Mouse (Mus musculus): Measurements from ENCODE around the gene Scrg1. TPM values are rescaled to one million over a fixed set of nuclear protein-coding genes. Genes with fewer than 3 reads are reported as not detected.

The Scrg1 gene
- total and polyA plus RNA-seq, 3 experiments, result not detected

DNA sequence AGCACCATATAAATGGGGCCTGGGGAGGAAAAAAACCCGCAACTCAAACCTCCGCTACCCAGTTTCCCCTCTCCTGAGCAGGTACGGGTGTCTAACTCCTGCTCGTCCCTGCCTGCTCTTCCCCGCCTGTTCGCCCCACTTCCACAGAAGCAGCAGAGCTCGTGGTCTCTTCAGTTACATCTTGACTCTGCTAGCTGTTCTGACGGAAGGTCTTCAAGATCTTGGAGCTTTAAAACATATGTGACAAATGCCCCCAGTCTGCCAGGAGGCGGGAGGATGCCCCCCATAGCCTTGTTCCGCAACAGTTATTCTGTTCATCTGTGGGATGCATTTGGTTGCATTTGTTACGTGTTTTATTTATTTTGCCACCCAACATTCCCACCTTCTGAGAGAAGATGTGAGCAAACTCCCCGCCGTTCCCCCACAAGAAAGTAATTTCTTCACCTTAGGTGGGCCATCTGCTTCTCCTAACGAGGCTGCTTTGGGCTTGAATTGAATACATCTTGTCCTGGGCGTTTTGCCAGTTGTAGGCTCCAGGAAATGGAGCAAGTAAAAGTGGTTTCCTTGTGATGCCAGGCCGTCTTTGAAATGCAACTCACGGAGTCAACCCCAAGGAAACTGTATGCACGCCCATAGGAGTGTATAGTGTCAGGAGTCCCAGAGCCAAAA, 19.8 kb upstream of the Scrg1 start:
- no peak for TF ChIP-seq RCOR1 (IDR thresholded peaks at IDR 0.05; ENCODE audit: low read depth, low read length)
- TF ChIP-seq E2F4 (IDR thresholded peaks at IDR 0.05; ENCODE audit: borderline replicate concordance, low read depth, low read length), result no peak
- no peak for TF ChIP-seq POLR2AphosphoS5 (IDR thresholded peaks at IDR 0.05; ENCODE audit: borderline replicate concordance, low read depth, low read length)
- no peak for TF ChIP-seq NRF1 (IDR thresholded peaks at IDR 0.05; ENCODE audit: insufficient read depth, low read depth, low read length, poor library complexity, severe bottlenecking)
- no peak for TF ChIP-seq KAT2A (conservative IDR thresholded peaks at IDR 0.05; ENCODE audit: low read depth, low read length)
- TF ChIP-seq GABPA (IDR thresholded peaks at IDR 0.05; ENCODE audit: low read depth, low read length), result no peak
- no peak for TF ChIP-seq MEF2A (IDR thresholded peaks at IDR 0.05; ENCODE audit: extremely low read depth, insufficient replicate concordance, low read depth, low read length, poor library complexity, severe bottlenecking)
- TF ChIP-seq ETS1 (IDR thresholded peaks at IDR 0.05; ENCODE audit: low read depth, low read length), result no peak
- no peak for TF ChIP-seq USF2 (IDR thresholded peaks at IDR 0.05; ENCODE audit: borderline replicate concordance in 1 of 2, insufficient read depth in 1 of 2, low read depth in 1 of 2, low read length in 2 of 2)
- TF ChIP-seq EP300 (IDR thresholded peaks at IDR 0.05; ENCODE audit: low read depth in 1 of 2, low read length in 2 of 2), result no peak
- no peak for TF ChIP-seq MYC (IDR thresholded peaks at IDR 0.05; ENCODE audit: low read depth, low read length)
- TF ChIP-seq ZNF384 (IDR thresholded peaks at IDR 0.05; ENCODE audit: low read depth, low read length), result no peak
- TF ChIP-seq TBP (IDR thresholded peaks at IDR 0.05; ENCODE audit: low read depth, low read length), result no peak
- TF ChIP-seq USF1 (IDR thresholded peaks at IDR 0.05; ENCODE audit: low read depth, low read length), result no peak
- no peak for TF ChIP-seq TAL1 (IDR thresholded peaks at IDR 0.05; ENCODE audit: low read length)
- H3K36me3 ChIP-seq (ENCODE audit: control insufficient read depth in 1 of 2, insufficient read depth in 2 of 2, low read length in 2 of 2), result no peaks in the 10 kb centered on the region
- DNase-seq (ENCODE audit: low read depth, low spot score), result no peak

DNA sequence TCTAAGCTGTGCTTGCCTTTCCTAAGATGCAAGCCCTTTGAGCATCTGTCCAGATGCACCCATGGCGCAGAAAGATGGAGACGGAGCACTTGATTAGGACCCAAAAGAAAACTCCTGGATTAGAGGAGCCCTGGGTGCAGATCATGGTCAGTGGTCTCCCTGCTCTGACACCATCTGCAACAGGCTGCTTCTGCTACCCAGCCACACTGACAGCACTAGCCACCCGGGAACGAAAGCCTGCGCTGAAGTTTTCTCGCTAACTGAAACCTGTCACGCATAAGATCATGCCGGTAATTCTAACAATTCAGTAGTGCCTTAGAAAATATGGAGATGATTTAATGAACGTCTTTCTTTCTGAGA, 19.3 kb upstream of the Scrg1 start:
- Histone ChIP-seq H3K9ac (ENCODE audit: control insufficient read depth, low read depth, low read length, poor library complexity, severe bottlenecking) (no peak overlapping the region), H3K4me1 (ENCODE audit: control insufficient read depth in 1 of 2, insufficient read depth in 2 of 2, low read length in 2 of 2) (no peaks in the 10 kb centered on the region), H3K9me3 (replicated peaks; ENCODE audit: insufficient read depth, low read length) (no peaks in the 10 kb centered on the region), H3K4me3 (ENCODE audit: control insufficient read depth in 1 of 2, insufficient read depth in 1 of 2, low read depth in 2 of 2, low read length in 2 of 2) (no peak overlapping the region), H3K27ac (ENCODE audit: control insufficient read depth, low read depth, low read length) (no peak overlapping the region), H3K27me3 (ENCODE audit: control insufficient read depth in 1 of 2, insufficient read depth in 2 of 2, low read length in 2 of 2) (no peaks in the 10 kb centered on the region; a peak in 1 of 4 replicates), H3K36me3 (ENCODE audit: control insufficient read depth in 1 of 2, insufficient read depth in 2 of 2, low read length in 2 of 2) (no peaks in the 10 kb centered on the region), H3K79me2 (ENCODE audit: control insufficient read depth, insufficient read depth, low read length, poor library complexity) (no peaks in the 10 kb centered on the region)
- DNase-seq (ENCODE audit: low read depth, low spot score), result no peak
- TF ChIP-seq ELF1 (IDR thresholded peaks at IDR 0.05; ENCODE audit: low read depth, low read length) (no peak), ZKSCAN1 (IDR thresholded peaks at IDR 0.05; ENCODE audit: low read depth, low read length) (no peak), POLR2AphosphoS2 (IDR thresholded peaks at IDR 0.05; ENCODE audit: low read length) (no peak)

More for the DNA sequence above, 19.8 kb upstream of the Scrg1 start:
- Histone ChIP-seq H3K4me3 (ENCODE audit: control insufficient read depth in 1 of 2, insufficient read depth in 1 of 2, low read depth in 2 of 2, low read length in 2 of 2) (no peak overlapping the region), H3K9ac (ENCODE audit: control insufficient read depth, low read depth, low read length, poor library complexity, severe bottlenecking) (no peak overlapping the region), H3K79me2 (ENCODE audit: control insufficient read depth, insufficient read depth, low read length, poor library complexity) (no peaks in the 10 kb centered on the region), H3K4me1 (ENCODE audit: control insufficient read depth in 1 of 2, insufficient read depth in 2 of 2, low read length in 2 of 2) (no peaks in the 10 kb centered on the region), H3K27ac (ENCODE audit: control insufficient read depth, low read depth, low read length) (no peak overlapping the region), H3K9me3 (replicated peaks; ENCODE audit: insufficient read depth, low read length) (no peaks in the 10 kb centered on the region), H3K27me3 (ENCODE audit: control insufficient read depth in 1 of 2, insufficient read depth in 2 of 2, low read length in 2 of 2) (no peaks in the 10 kb centered on the region; a peak in 1 of 4 replicates)
